Mouse (Mus musculus): ENCODE measurements around the gene Arvcf. TPM values are rescaled to one million over a fixed set of nuclear protein-coding genes. Genes with fewer than 3 reads are reported as not detected.
A peak's percentile ranks its signal among the peaks of the same experiment; 100 is the strongest.

The Arvcf gene
- total RNA-seq, 2 experiments from 2014 or later = 34.6 to 36.9 TPM

GRCm38 (mm10) chr16:18386451-18386850 lies 38.5 kb downstream of the Arvcf start:
- peak in 1 of 2 experiments; percentile 39 for DNase-seq (ENCODE audit: low spot score in 2 of 2)

DNA sequence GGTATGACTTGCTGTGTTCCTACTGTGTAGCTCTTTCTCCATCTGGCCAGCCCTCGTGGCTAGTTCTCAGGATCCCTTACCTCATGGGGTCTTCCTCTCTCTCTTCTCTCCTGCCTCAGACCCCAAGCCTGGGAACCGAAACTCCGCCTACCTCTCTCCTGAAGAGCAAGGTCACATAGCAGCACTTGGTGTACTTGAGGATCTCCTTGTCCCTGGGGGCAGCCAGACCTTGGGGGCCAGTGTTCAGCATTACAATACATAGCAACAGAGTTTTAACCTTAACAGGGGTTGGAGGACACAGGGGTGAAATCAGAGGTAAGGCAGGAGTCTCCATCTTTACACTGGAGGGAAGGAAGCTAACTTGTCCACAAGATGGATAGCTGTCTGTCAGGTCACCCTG lies 39.0 kb downstream of the Arvcf start:
- DNase-seq (ENCODE audit: low spot score in 2 of 2) = no peak

- DNase-seq (ENCODE audit: low spot score in 2 of 2) = peak in 1 of 2 experiments; percentile 25
These were observed 40.0 kb downstream of the Arvcf start for GRCm38 (mm10) chr16:18387704-18388582.

- DNase-seq (ENCODE audit: low spot score in 2 of 2) = peak in 1 of 2 experiments; percentile 22
These were observed 40.8 kb downstream of the Arvcf start for GRCm38 (mm10) chr16:18388583-18389435.

DNA sequence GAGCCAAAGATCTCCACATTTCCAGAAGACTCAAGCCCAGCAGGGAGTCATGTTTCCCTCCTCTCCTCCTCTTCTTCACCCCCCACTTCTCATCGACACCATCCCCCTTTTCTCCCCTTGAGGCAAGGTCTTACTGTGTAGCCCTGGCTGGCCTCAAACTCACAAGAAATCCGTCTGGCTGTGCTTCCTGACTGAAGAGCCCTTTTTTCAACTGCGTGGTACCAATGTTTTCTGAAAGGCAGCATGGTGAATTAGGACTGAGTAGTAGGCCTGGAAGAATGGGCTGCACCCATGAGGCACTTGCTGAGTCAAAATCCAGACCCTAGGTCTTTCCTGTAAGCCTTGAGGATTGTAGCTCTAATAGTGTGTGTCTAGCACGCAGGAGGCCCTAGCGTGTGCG lies 42.4 kb downstream of the Arvcf start:
- DNase-seq (ENCODE audit: low spot score in 2 of 2) = no peak

DNA sequence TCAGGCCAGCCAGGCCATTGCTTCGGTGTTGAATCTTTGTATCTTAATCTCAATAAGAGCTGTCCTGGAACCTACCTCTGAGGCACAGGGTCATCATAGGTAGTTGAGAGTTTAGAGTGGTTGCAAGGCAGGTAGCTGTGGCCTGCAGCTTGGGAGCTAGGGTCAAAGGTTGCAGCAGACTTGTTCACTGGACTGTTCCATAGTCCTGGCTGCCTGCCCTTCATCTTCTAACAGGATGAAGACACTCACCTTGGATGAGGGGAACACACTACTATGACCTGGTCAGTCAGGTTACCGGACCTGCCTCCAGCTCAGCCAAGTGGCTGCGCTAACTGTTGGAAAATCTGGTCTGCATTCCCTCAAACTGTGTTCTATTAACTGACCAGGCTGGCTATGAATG lies 43.1 kb downstream of the Arvcf start:
- no peak for DNase-seq (ENCODE audit: low spot score in 2 of 2)

DNA sequence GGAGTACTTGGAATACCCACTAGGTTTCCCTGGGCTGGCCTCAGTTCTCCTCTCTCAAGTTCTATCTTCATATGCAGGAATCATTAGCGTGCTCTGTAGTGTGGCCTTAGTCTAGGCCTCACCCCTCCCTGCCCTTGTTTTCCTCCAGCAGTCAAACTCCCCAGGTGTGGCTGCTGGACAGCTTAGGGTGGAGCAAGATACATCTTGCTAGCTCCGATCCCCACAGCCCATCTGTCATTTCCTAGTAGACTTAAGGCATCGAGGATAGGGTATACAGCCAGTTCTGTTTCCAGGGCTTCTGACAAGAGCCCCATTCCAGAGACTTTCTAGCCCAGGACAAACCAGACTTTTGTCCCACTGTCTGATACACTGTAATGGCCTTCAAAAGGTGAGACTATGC lies 43.7 kb downstream of the Arvcf start:
- no peak for DNase-seq (ENCODE audit: low spot score in 2 of 2)

- DNase-seq (ENCODE audit: low spot score in 2 of 2) = peak; percentile 79 to 85
These were observed 44.8 kb downstream of the Arvcf start for GRCm38 (mm10) chr16:18392469-18393426.

- no peak for DNase-seq (ENCODE audit: low spot score in 2 of 2)
These were observed 45.6 kb downstream of the Arvcf start for GRCm38 (mm10) chr16:18393595-18393994.

DNA sequence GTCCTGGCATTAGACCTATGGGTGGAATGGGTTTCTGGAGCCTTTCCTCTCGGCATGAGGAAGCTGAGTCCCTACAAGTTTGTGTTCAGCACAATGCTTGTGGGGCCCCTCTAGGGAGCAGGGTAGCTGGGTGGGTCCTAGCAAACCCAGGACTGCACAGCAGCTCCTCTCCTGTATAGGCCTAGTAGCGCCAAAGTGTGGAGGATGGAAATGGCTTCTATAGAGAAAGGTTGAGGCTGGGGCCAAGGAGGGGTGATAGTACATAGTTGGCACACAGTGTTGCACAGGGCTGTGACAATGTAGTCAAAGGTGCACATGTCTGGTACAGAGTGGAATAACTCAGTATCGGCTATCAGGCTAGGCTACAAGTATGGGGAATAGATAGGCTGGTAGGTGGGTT lies 46.1 kb downstream of the Arvcf start:
- no peak for DNase-seq (ENCODE audit: low spot score in 2 of 2)

GRCm38 (mm10) chr16:18394777-18395619 lies 47.0 kb downstream of the Arvcf start:
- DNase-seq (ENCODE audit: low spot score in 2 of 2) = no peak

- no peak for DNase-seq (ENCODE audit: low spot score in 2 of 2)
These were observed 47.6 kb downstream of the Arvcf start for GRCm38 (mm10) chr16:18395620-18396036.

- peak in 1 of 2 experiments; percentile 52 for DNase-seq (ENCODE audit: low spot score in 2 of 2)
These were observed 48.2 kb downstream of the Arvcf start for GRCm38 (mm10) chr16:18396201-18396600.

GRCm38 (mm10) chr16:18396791-18397621 lies 49.0 kb downstream of the Arvcf start:
- DNase-seq (ENCODE audit: low spot score in 2 of 2) = no peak

GRCm38 (mm10) chr16:18400028-18400427 lies 52.0 kb downstream of the Arvcf start:
- no peak for DNase-seq (ENCODE audit: low spot score in 2 of 2)

GRCm38 (mm10) chr16:18400472-18401216 lies 52.7 kb downstream of the Arvcf start:
- DNase-seq (ENCODE audit: low spot score in 2 of 2) = no peak

GRCm38 (mm10) chr16:18403285-18403684 lies 55.3 kb downstream of the Arvcf start:
- no peak for DNase-seq (ENCODE audit: low spot score in 2 of 2)
